Mouse (Mus musculus) macrophage (primary cell): Measurements from ENCODE around the gene Fastkd5. TPM values are rescaled to one million over a fixed set of nuclear protein-coding genes. Genes with fewer than 3 reads are reported as not detected.
"Not testable (repeated sequence)": the region's sequence is repeated elsewhere in the genome, so short reads cannot be mapped to it uniquely, and the experiment has no call there.

Source experiments
- H3K27ac ChIP-seq: fragments of 350-480 bp; formaldehyde crosslinking; 2 replicates; pipeline ENCODE4 v1.9.0; 2021
- H3K36me3 ChIP-seq: fragments of 350-480 bp; formaldehyde crosslinking; 2 replicates; pipeline ENCODE4 v1.9.0; 2021; ENCODE audit errors: inconsistent target
- H3K4me3 ChIP-seq: fragments of 350-480 bp; formaldehyde crosslinking; 2 replicates; pipeline ENCODE4 v1.9.0; 2021; ENCODE audit errors: inconsistent target
- H3K79me2 ChIP-seq: fragments of 350-480 bp; formaldehyde crosslinking; 2 replicates; pipeline ENCODE4 v1.9.0; 2021; ENCODE audit errors: inconsistent target
- WGBS: methylation state at CpG from one replicate; pipeline ENCODE4 v1.1.7; 2026; ENCODE audit warnings: inconsistent platforms; ENCODE audit not compliant: missing documents; 5-methylcytosine and 5-hydroxymethylcytosine counted together
- polyA plus RNA-seq: library from polyadenylated mRNA; stranded (reverse); fragments of 250-400 nt; gene quantifications from 3 replicates; pipeline ENCODE4 v1.2.4, GENCODE M21; 2018; ENCODE audit warnings: inconsistent platforms

Gene Fastkd5
- polyA plus RNA-seq, 1 experiment from 2014 or later = 6.4 TPM

GRCm38 (mm10) chr2:130577632-130578031 is 52.2 kb downstream of the Fastkd5 start:
- Histone ChIP-seq H3K4me3 (no peak overlapping the region), H3K79me2 (no peaks in the 10 kb centered on the region), H3K36me3 (no peaks in the 10 kb centered on the region), H3K27ac (no peak overlapping the region)
- 8% methylated on average over 12 of the region's 12 CpGs for WGBS

DNA sequence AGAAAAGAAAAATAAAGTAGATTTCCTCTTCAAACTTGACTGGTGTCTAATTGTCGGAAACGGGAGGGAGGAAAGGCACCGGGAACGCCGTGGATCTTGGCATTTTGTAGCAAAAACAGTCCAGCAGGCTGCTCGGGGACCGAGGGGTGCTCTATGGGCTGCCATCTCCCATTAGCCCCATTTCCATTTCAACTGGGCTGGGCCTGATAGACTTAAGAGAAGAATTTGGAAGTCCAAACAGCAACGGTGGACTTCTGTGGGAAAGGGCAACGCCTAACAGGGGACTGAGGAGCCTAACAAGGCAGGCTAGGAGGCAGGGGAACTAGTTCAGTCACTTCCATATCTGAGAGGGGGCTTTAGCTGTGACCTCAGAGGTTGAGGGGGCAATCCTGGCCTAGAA is 52.8 kb downstream of the Fastkd5 start:
- no peaks in the 10 kb centered on the region for H3K36me3 ChIP-seq
- H3K79me2 ChIP-seq = no peaks in the 10 kb centered on the region
- 25% methylated on average over 9 of the region's 9 CpGs for WGBS
- H3K27ac ChIP-seq = no peak overlapping the region
- H3K4me3 ChIP-seq = no peak overlapping the region

GRCm38 (mm10) chr2:130576564-130576963 is 53.3 kb downstream of the Fastkd5 start:
- H3K4me3 ChIP-seq, H3K36me3 ChIP-seq, H3K27ac ChIP-seq, H3K79me2 ChIP-seq: not testable (repeated sequence)
- WGBS = 14% methylated on average over 28 of the region's 32 CpGs

GRCm38 (mm10) chr2:130575873-130576272 is 54.0 kb downstream of the Fastkd5 start, which contains the start of gene Oxt:
Gene Oxt, plus strand, starts transcription at chr2:130576173.
- no peaks in the 10 kb centered on the region for H3K79me2 ChIP-seq
- 78% methylated on average over 9 of the region's 9 CpGs for WGBS
- no peaks in the 10 kb centered on the region for H3K36me3 ChIP-seq
- no peak within 1 kb of the TSS for H3K4me3 ChIP-seq
- no peak within 1 kb of the TSS for H3K27ac ChIP-seq

DNA sequence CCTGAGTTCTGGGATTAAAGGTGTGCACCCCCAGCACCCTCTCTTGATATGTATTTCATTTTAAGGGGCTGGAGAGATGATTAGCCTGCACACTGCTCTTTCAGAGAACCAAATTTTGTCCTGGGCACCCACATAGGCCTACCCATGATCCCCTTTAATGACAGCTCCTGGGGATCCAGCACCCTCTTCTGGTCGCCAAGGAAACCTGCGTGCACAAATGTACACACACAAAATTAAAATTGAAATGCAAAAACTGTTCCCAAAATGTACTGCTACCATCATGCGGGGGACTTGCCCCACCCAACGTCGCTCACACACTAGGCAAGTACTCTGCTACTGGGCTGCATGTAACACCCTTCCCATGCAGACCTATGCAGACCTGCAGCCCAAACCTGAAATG is 54.9 kb downstream of the Fastkd5 start:
- no peak overlapping the region for H3K27ac ChIP-seq
- H3K36me3 ChIP-seq = no peaks in the 10 kb centered on the region
- H3K4me3 ChIP-seq = no peak overlapping the region
- no peaks in the 10 kb centered on the region for H3K79me2 ChIP-seq
- WGBS = 95% methylated on average over 5 of the region's 5 CpGs

GRCm38 (mm10) chr2:130569926-130570325 is 59.9 kb downstream of the Fastkd5 start:
- H3K79me2 ChIP-seq = peaks cover 1% of the 10 kb centered on the region; the same call in 1 of the 2 replicates
- H3K4me3 ChIP-seq = no peak overlapping the region
- no peaks in the 10 kb centered on the region for H3K36me3 ChIP-seq
- H3K27ac ChIP-seq = no peak overlapping the region

- WGBS = 79% methylated on average over 3 of the region's 4 CpGs
- H3K79me2 ChIP-seq = peaks cover 11% of the 10 kb centered on the region
- H3K36me3 ChIP-seq = no peaks in the 10 kb centered on the region
- no peak overlapping the region for H3K4me3 ChIP-seq
- no peak overlapping the region for H3K27ac ChIP-seq
Measured at GRCm38 (mm10) chr2:130568921-130569320, 60.9 kb downstream of the Fastkd5 start.

DNA sequence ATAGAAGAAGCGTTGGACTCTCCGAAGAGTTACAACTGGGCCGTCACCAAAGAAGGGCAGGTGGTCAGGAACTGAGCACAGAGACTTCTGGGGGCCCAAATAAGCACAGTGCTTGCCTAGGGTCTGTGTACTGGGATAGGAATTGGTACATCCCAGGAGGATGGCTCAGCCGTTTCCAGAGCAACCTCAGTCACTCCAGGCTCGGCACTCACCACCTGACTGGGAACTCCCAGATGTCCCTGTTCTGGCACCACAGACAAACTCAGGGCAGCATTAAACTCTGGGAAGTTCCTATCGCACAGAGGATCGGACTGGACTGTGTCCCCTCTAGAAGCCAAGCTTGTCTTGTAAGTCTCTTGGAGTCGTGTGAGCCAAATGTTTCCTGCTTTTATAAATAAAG is 64.8 kb downstream of the Fastkd5 start:
- no peaks in the 10 kb centered on the region for H3K36me3 ChIP-seq
- peaks cover 13% of the 10 kb centered on the region for H3K79me2 ChIP-seq
- WGBS = 95% methylated on average over 8 of the region's 8 CpGs
- H3K27ac ChIP-seq = no peak overlapping the region
- no peak overlapping the region for H3K4me3 ChIP-seq

DNA sequence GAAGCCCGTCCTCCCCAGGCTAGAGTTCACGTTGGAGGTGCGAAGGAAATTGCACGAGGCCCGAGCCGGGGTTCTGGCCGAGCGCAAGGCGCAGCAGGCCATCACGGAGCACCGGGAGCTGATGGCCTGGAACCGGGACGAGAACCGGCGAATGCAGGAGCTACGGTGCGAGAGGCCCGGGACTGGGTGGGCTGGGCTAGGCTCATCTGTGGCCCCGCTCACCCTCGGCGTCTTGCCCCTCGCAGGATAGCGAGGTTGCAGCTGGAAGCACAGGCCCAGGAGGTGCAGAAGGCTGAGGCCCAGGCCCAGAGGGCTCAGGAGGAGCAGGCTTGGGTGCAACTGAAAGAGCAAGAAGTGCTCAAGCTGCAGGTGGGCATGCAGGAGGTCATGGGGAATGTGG is 65.8 kb downstream of the Fastkd5 start:
- WGBS = under 1% methylated on average over 22 of the region's 23 CpGs
- H3K4me3 ChIP-seq = peak overlapping the region; percentile 46
- peaks cover 13% of the 10 kb centered on the region for H3K79me2 ChIP-seq
- no peak overlapping the region for H3K27ac ChIP-seq
- H3K36me3 ChIP-seq = no peaks in the 10 kb centered on the region

Other genes starting within 250 kb of the Fastkd5 start
- gene Cpxm1, start 232.5 kb downstream of the Fastkd5 start, polyA plus RNA-seq = 0.23 TPM in 1 of 3 replicates, not detected in the others
- not detected in 3 replicates for gene Gm28372, start 224.8 kb downstream of the Fastkd5 start, polyA plus RNA-seq
- not detected in 3 replicates for gene 1700020A23Rik, start 224.8 kb downstream of the Fastkd5 start, polyA plus RNA-seq
- not detected in 3 replicates for gene Tmem239, start 223.5 kb downstream of the Fastkd5 start, polyA plus RNA-seq
- 40.1 to 54.6 TPM (median 47.9 TPM) in 3 replicates for gene Vps16, start 205.7 kb downstream of the Fastkd5 start, polyA plus RNA-seq
- gene Pced1a, start 205.3 kb downstream of the Fastkd5 start, polyA plus RNA-seq = 9.0 to 12.8 TPM (median 11.4 TPM) in 3 replicates
- 146 to 403 TPM (median 209 TPM) in 3 replicates for gene Ptpra, start 179.7 kb downstream of the Fastkd5 start, polyA plus RNA-seq
- gene Mrps26, start 66.3 kb downstream of the Fastkd5 start, polyA plus RNA-seq = 14.0 to 43.6 TPM (median 23.4 TPM) in 3 replicates
- gene Oxt, start 53.9 kb downstream of the Fastkd5 start, polyA plus RNA-seq = not detected in 3 replicates
- gene Avp, start 47.5 kb downstream of the Fastkd5 start, polyA plus RNA-seq = not detected in 3 replicates
- 3.2 to 4.9 TPM (median 3.9 TPM) in 3 replicates for gene Ubox5, start within 50 bp of the Fastkd5 start, polyA plus RNA-seq
- gene Lzts3, start 12.8 kb upstream of the Fastkd5 start, polyA plus RNA-seq = 1.2 to 1.6 TPM (median 1.4 TPM) in 3 replicates
- gene Ddrgk1, start 34.6 kb upstream of the Fastkd5 start, polyA plus RNA-seq = 102 to 199 TPM (median 109 TPM) in 3 replicates
- gene Itpa, start 37.6 kb upstream of the Fastkd5 start, polyA plus RNA-seq = 15.9 to 46.2 TPM (median 32.9 TPM) in 3 replicates
- gene Slc4a11, start 67.5 kb upstream of the Fastkd5 start, polyA plus RNA-seq = 0.10 to 0.53 TPM (median 0.38 TPM) in 3 replicates